Mouse (Mus musculus): ENCODE results near the gene Slc7a7.

GRCm38 (mm10) chr14:54329201-54329600 lies 88.4 kb downstream of the Slc7a7 start:
- TF ChIP-seq ZC3H11A (IDR thresholded peaks at IDR 0.05; ENCODE audit: low read depth, low read length) (no peak), CTCF (IDR thresholded peaks at IDR 0.05 in 2 of 3, conservative IDR thresholded peaks at IDR 0.05 in 1 of 3; ENCODE audit: control insufficient read depth in 1 of 3, insufficient read depth in 1 of 3, low read depth in 2 of 3, low read length in 3 of 3, poor library complexity in 1 of 3, severe bottlenecking in 1 of 3) (no peak), POLR2AphosphoS2 (IDR thresholded peaks at IDR 0.05; ENCODE audit: low read length) (no peak), TBP (IDR thresholded peaks at IDR 0.05; ENCODE audit: low read depth, low read length) (no peak), CHD2 (IDR thresholded peaks at IDR 0.05; ENCODE audit: low read length) (no peak), MAFK (IDR thresholded peaks at IDR 0.05; ENCODE audit: borderline replicate concordance, low read depth, low read length) (no peak), POLR2A (IDR thresholded peaks at IDR 0.05; ENCODE audit: control insufficient read depth in 1 of 2, insufficient read depth in 1 of 2, low read depth in 1 of 2, low read length in 2 of 2, poor library complexity in 1 of 2) (no peak), E2F4 (IDR thresholded peaks at IDR 0.05; ENCODE audit: borderline replicate concordance, low read depth, low read length) (no peak), ELF1 (IDR thresholded peaks at IDR 0.05; ENCODE audit: low read depth, low read length) (no peak), ZNF384 (IDR thresholded peaks at IDR 0.05; ENCODE audit: low read depth, low read length) (no peak), CHD1 (IDR thresholded peaks at IDR 0.05; ENCODE audit: low read depth, low read length) (no peak), EP300 (IDR thresholded peaks at IDR 0.05; ENCODE audit: low read depth in 1 of 2, low read length in 2 of 2) (no peak)
